Comparison of ENCODE assay signal across 9 mouse cellular contexts in genomic region chr7:16002171-16002570, GRCm38 (mm10). TPM values are rescaled to one million over a fixed set of nuclear protein-coding genes. Genes with fewer than 3 reads are reported as not detected.
DNase-seq lines count a peak whose midpoint lies in the region.
"Had no signal": no experiment of that assay in that cellular context is flagged by ENCODE, and none has a peak within 500 bp of the region (broad histone marks: within the 10 kb centered on the region; RNA-seq: fewer than 3 reads in every experiment).

No protein-coding gene starts in this region.

- intact Hi-C loops in heart, postnatal 36 days (cut with DNase I): no loop called here

- DNase-seq in adrenal gland, adult 2 months: peak; percentile 70
- DNase-seq in adrenal gland, adult 8-10 months: no peak
- DNase-seq in urinary bladder, postnatal 36 days (ENCODE audit: low spot score in 2 of 2): peak; percentile 33 to 81
- no peak for DNase-seq in urinary bladder, adult 2 months (ENCODE audit: low spot score)
- DNase-seq in heart, postnatal 36 days: peak; percentile 75 to 81
- DNase-seq in lung, postnatal 10 days: peak; percentile 82
- no peak for DNase-seq in spleen, adult 12 weeks (ENCODE audit: low spot score)
- no peak for DNase-seq in kidney, adult 8-10 months

RNA-seq across cellular contexts. Expression of gene Ehd2, which starts 34.8 kb away (rescaled TPM):
- 10 to 100 TPM; 40.2 to 87.6 TPM for total RNA-seq in adrenal gland, adult 2 months (2021)
- polyA plus RNA-seq in adrenal gland, adult 2 months (2012; rRNA removed): 70.9 and 89.0 TPM in 2 replicates
- 10 to 100 TPM; 23.3 to 100.0 (median 41.1) TPM for total RNA-seq in adrenal gland, adult 8-10 months (2022)
- polyA plus RNA-seq in urinary bladder, adult 2 months (2012; rRNA removed): 75.8 and 96.6 TPM in 2 replicates
- 100 to 1,000 TPM in 1 of 2 experiments, 10 to 100 TPM in 1; 93.1 to 131 TPM for total RNA-seq in heart, postnatal 36 days (2021)

RNA-seq across cellular contexts. Expression of gene Bicra, which starts 45.5 kb away (rescaled TPM):
- total RNA-seq in adrenal gland, adult 2 months (2021): 10 to 100 TPM in 1 of 2 experiments, 1 to 10 TPM in 1; 9.4 to 10.4 TPM
- polyA plus RNA-seq in adrenal gland, adult 2 months (2012; rRNA removed): 19.8 and 26.2 TPM in 2 replicates
- 10 to 100 TPM in 3 of 4 experiments, 1 to 10 TPM in 1; 7.2 to 16.9 (median 10.6) TPM for total RNA-seq in adrenal gland, adult 8-10 months (2022)
- polyA plus RNA-seq in urinary bladder, adult 2 months (2012; rRNA removed): 3.3 and 7.9 TPM in 2 replicates
- total RNA-seq in heart, postnatal 36 days (2021): 1 to 10 TPM; 8.1 to 8.2 TPM

RNA-seq across cellular contexts. Expression of gene Nop53, which starts 56.3 kb away (rescaled TPM):
- 100 to 1,000 TPM; 169 to 171 TPM for total RNA-seq in adrenal gland, adult 2 months (2021)
- 64.4 and 69.9 TPM in 2 replicates for polyA plus RNA-seq in adrenal gland, adult 2 months (2012; rRNA removed)
- 100 to 1,000 TPM; 175 to 199 (median 191) TPM for total RNA-seq in adrenal gland, adult 8-10 months (2022)
- polyA plus RNA-seq in urinary bladder, adult 2 months (2012; rRNA removed): 161 and 200 TPM in 2 replicates
- total RNA-seq in heart, postnatal 36 days (2021): 100 to 1,000 TPM; 137 to 141 TPM

RNA-seq across cellular contexts. Expression of gene Zfp541, which starts 59.4 kb away (rescaled TPM):
- total RNA-seq in adrenal gland, adult 2 months (2021): under 1 TPM; 0.06 to 0.07 TPM
- 0.04 and 0.09 TPM in 2 replicates for polyA plus RNA-seq in adrenal gland, adult 2 months (2012; rRNA removed)
- under 1 TPM in 3 of 4 experiments, not detected in 1; 0.10 to 0.28 (median 0.12) TPM for total RNA-seq in adrenal gland, adult 8-10 months (2022)
- 0.06 and 0.07 TPM in 2 replicates for polyA plus RNA-seq in urinary bladder, adult 2 months (2012; rRNA removed)
- total RNA-seq in heart, postnatal 36 days (2021): not detected
- polyA plus RNA-seq: C2C12 had no signal

Comparison
In these comparisons a context has a peak if more than half of its experiments do, and no peak if none do; other contexts are left out.
1. DNase-seq: peak in adrenal gland, adult 2 months (single experiment), urinary bladder, postnatal 36 days (2 of 2), heart, postnatal 36 days (2 of 2) and lung, postnatal 10 days (single experiment); none in adrenal gland, adult 8-10 months (single experiment), urinary bladder, adult 2 months (single experiment), spleen, adult 12 weeks (single experiment) and kidney, adult 8-10 months (0 of 2).